Mouse (Mus musculus): ENCODE data around the gene Pkib.
A peak's percentile ranks its signal among the peaks of the same experiment; 100 is the strongest.

Gene Pkib

DNA sequence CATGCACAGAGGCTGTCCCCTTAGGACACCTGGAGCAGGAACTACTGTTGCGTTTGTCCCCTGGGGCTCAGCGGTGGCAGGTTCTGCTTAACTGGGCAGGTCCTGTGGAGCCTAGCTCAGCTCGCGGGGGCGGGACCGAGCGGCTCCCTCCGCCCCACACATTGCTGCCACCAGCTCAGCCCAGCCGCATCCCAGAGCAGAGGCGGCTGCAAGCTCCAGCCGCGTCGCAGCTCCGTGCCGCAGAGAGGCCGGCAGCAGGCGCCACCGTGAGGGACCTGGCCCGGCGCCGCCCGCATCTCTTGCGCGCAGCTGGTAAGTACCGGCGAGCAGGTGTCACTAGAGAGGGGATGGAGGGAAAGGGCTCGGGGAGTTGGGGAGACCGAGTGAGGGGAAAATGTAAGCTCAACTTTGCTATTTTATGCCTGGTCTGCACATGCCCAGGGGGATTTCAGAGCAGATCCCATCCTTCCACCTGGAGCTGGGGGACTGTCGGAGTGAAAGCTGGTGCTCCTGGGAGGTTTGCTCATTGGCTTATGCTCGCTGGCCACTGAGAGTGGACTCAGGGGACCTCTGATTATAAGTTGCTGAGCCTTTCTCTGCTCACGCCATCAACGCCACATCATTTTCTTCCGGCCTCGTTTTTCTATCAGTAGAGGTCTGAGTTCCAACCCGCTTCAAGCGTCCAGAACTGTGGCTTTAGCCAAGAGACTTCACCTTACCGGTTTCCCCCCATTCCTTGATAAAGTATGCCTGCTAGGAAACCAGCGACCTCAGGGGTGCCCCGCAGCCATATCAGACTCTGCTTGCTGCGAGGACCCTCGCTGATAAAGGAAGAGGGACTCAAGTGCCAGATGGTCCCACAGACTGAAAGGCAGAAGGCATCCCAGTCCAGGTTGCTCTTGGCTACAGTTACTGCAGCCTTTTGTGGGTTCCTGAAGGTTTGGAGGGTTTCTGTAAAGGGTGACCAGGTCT lies at the start of gene Pkib:
Pkib (plus strand) TSS at position 86 of the 972 bp plus-strand sequence.
- peak; percentile 74 for DNase-seq (ENCODE audit: inconsistent ontology term)

- no peak for DNase-seq (ENCODE audit: inconsistent ontology term)
Observed at GRCm38 (mm10) chr10:57583927-57584326, 47.9 kb upstream of the Pkib start.

GRCm38 (mm10) chr10:57594266-57594665 lies 37.5 kb upstream of the Pkib start:
- DNase-seq (ENCODE audit: inconsistent ontology term): no peak

DNA sequence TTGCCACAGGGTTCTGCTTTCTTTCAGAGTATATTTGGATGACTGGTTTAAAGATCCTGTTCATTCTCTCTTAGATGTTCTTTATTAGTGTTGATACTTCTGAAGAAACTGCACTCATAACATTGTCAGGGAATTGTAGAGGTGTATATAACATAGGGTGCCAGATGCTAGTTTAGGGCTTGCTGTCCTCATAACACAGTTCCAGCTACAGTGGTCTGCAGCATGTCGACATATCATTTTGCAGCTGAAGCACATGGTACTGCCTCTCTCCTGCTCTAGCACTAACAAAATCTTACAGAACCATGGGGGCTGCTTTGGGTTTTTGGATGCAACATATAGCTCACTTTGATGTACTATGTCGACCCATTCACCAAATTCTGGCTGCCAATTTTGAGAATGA lies 34.6 kb upstream of the Pkib start:
- no peak for DNase-seq (ENCODE audit: inconsistent ontology term)

DNA sequence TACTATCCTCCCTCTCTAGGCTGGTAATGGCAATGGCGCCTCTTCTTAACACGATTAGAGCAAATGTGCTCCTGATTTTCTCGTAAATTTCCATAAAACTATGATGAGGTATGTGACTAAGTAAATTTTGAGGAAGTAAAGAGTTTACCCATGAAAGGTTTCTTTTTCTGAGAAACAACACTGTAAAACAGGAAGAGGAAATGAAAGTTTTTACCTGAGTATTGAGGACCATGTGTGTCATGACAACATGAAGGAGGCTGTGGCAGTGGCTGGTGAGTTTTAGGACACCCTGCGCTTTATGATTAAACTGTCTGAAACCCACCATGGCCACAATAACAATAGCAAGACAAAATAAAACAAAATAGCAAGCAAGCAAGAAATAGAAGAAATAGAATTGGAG lies 28.8 kb upstream of the Pkib start:
- DNase-seq (ENCODE audit: inconsistent ontology term): no peak

DNA sequence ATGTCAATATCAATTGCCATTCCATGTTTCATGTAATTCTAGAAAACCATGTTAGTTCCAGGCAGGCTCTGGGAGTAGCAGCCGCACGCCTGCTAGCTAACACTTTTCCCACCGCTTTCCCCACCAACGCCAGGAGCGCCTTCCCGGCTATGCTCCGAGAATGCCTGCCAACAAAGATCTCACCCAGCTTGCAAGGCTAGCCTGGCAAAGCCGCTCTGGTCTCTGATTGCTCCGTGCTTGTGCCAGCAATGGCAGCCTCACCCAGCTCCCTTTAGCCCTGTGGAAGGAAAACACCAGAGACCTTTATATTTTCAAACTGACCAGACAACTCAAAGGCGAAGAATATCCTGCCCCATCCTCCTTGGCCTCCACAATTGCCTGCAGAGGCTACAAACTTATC lies 8.5 kb upstream of the Pkib start:
- DNase-seq (ENCODE audit: inconsistent ontology term): no peak

GRCm38 (mm10) chr10:57627773-57628172 lies 4.0 kb upstream of the Pkib start:
- no peak for DNase-seq (ENCODE audit: inconsistent ontology term)

DNA sequence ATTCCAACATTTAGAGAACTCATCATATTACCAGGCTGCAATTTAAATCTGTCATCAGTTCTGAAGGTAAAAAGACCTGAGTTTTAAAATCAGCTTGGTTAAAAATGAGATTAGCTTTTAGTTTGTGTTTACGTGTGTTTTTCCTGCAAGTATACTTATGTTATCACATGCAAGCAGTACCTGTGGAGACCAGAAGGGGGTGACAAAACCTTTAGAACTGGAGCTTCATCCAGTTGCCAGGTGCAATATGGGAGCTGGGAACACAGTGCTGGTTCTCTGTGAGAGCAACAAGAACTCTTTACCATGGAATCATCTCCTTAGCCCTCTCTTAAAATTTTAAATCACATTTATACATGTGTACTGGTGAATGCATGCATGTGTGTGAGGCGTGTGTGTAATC lies 1.2 kb upstream of the Pkib start:
- DNase-seq (ENCODE audit: inconsistent ontology term): no peak

GRCm38 (mm10) chr10:57632868-57633240 lies 1.1 kb downstream of the Pkib start:
- DNase-seq (ENCODE audit: inconsistent ontology term): no peak

GRCm38 (mm10) chr10:57636970-57637369 lies 5.2 kb downstream of the Pkib start:
- no peak for DNase-seq (ENCODE audit: inconsistent ontology term)

GRCm38 (mm10) chr10:57638250-57638649 lies 6.5 kb downstream of the Pkib start:
- no peak for DNase-seq (ENCODE audit: inconsistent ontology term)

- DNase-seq (ENCODE audit: inconsistent ontology term): no peak
Observed at GRCm38 (mm10) chr10:57639540-57639939, 7.8 kb downstream of the Pkib start.

DNA sequence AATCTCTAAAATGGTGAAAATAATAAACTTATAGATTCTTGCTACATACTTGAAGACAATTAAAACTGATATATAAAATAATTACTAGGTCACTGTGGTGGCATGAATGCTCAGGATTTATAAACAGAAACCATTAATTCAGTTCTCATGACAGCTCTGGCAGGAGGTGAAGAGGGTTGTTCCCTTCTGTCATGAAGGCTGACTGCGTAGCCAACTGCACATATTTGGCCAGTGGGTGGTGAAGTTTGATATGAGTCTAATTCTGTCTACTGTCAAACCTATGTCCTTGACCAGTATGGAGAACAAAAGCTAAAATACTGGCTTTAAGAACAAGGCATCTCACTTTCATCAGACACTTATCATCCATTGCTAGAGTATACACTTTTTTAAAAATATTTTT lies 21.5 kb downstream of the Pkib start:
- no peak for DNase-seq (ENCODE audit: inconsistent ontology term)

DNA sequence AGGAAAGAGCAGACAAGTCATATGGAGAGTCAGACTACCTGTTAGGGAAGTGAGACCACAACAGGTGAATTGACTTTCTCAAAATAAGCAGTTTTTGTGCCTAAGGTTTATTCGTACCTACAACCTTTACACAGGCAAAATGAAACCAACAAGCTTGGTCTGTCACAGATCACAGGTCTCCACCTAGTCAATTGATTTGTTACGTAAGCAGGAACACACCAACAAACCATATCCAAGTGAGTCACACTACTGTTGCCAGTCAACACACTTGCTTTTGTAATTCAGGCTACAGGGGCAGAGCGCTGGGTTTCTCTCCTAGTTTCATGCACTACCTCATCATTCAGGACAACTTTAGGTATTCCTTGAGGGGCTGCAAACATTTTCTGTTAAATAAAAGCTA lies 28.7 kb downstream of the Pkib start:
- no peak for DNase-seq (ENCODE audit: inconsistent ontology term)

DNA sequence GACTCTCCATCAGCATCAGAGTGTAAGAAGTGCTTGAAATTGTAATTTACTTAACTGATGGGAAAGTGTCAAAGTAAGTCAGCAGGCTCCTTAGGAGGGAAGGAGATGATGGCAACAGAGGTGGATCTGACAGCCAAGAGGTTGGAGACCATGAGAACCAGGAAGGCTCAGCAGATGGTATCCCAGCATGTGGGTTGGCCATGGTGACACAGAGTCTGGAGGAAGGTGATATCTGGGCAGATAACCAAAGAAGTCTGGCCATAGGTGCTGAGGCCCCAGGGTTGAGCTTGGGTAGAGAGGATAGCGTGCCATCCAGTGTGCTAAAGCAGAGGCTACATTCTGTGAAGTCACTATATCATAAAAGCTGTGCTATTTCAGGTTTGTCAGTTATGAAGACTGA lies 32.0 kb downstream of the Pkib start:
- no peak for DNase-seq (ENCODE audit: inconsistent ontology term)

DNA sequence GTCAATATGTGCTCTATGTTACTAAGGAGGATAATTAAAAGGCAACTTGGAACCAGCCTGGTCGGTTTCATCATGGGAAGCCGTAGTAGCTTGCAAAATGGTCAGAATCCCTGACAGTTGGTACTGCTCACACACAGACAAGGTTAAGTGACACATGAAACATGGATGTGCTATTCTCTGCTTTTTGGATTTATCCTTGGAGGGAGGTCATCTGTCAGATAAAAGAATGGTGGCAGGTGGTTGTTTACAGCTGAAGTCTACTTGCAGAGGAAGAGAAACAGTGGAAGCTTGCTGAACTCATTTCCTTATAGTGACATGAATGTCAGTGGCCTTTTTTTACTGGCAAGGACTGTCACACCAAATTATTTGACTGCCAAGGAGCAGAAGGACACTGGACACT lies 32.5 kb downstream of the Pkib start:
- no peak for DNase-seq (ENCODE audit: inconsistent ontology term)

DNA sequence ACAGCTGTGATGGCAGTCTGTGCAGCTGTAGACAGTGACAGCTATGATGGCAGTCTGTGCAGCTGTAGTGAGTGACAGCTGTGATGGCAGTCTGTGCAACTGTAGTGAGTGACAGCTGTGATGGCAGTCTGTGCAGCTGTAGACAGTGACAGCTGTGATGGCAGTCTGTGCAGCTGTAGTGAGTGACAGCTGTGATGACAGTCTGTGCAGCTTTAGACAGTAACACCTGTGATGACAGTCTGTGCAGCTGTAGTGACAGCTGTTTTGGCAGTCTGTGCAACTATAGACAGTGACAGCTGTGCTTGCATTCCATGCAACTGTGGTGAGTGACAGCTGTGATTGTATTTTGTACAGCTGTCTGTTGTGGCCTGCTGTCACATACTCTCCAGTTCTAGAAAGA lies 44.0 kb downstream of the Pkib start:
- DNase-seq (ENCODE audit: inconsistent ontology term): no peak

DNA sequence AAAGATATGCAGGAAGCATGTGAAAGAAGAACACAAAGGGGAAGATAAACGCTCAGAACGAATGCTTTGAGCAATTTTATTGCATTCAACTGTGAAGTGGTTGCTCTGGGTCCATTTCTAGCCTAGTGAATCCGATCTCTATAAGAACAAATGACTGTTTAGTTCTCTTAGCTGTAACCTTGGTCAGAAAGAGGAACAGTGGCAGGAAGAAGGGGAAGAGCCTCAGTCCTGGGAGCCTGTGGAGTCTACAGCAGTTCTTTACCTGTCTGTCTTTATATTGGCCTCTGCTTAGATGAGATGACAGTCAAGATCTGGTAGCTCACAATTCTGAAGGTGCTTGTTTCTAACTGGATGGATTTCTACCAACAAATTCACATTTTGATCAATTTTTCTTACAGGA lies 56.2 kb downstream of the Pkib start:
- DNase-seq (ENCODE audit: inconsistent ontology term): no peak

GRCm38 (mm10) chr10:57690161-57690560 lies 58.4 kb downstream of the Pkib start:
- DNase-seq (ENCODE audit: inconsistent ontology term): no peak

- DNase-seq (ENCODE audit: inconsistent ontology term): no peak
Observed at GRCm38 (mm10) chr10:57702246-57702645, 70.5 kb downstream of the Pkib start.

DNA sequence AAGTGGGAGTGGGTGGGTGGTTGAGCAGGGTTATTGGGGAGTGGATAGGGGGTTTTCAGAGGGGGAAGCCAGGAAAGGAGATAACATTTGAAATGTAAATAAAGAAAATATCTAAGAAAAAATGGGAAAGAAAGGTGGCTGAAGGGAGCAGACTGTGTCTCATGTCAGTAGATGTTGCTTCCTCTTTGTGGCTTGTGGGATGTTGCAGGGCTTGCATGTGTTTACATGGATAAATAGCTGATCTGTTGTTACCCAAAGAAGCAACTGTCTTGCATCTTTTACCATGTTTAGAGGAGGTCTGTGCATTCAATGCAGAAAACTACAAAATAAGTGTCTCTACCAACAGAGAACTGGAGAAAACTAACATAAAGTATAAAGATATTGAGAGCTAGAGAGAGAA lies 89.3 kb downstream of the Pkib start:
- DNase-seq (ENCODE audit: inconsistent ontology term): no peak

- no peak for DNase-seq (ENCODE audit: inconsistent ontology term)
Observed at GRCm38 (mm10) chr10:57722363-57722762, 90.6 kb downstream of the Pkib start.

DNA sequence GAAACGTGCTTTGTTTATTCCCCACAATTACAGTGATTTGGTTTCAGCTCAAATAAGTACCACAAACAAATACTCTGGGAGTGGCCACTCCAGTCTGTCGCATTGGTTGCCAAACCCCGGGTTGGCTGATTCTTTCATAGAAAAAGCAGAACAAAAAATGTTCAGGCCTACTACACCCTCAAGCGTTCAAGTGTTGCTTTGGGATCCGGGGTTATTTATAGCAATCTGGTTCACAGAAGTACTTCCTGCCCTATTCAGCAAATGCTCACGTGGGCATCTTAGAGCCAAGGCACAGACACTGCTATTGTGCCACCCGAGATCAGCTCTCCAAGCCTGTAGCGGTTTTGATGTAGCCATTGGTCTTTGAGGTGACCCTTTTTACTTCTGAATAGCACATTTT lies 95.9 kb downstream of the Pkib start:
- DNase-seq (ENCODE audit: inconsistent ontology term): no peak

GRCm38 (mm10) chr10:57731672-57732071 lies 99.9 kb downstream of the Pkib start:
- DNase-seq (ENCODE audit: inconsistent ontology term): no peak
